Mouse (Mus musculus): ENCODE data around the gene Brd3.
"Not testable (repeated sequence)": the region's sequence is repeated elsewhere in the genome, so short reads cannot be mapped to it uniquely, and the experiment has no call there.

The Brd3 gene

DNA sequence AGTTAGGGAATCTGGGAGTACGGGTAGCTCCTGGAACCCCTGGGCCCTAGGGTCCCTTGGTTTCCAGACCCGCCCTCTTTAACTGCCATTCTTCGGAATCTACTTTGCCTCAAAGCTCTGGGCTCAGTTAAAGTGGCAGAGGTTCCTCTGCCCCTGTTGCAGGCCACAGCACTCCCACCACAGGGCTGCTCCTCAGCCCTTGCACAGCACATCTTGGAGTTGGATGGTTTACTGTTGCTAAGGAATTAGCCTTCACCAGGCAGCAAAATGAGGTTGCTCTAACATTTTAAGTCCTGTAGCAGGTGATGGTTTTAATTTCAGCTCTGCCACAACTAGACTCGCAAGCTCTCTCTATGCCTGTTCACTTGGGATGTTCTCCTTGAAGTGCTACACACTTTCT lies at the start of gene Brd3:
Brd3 (minus strand) TSS at position 101 of the 400 bp plus-strand sequence.
- in situ Hi-C loops (cut with MboI; ENCODE audit: unreplicated experiment in 2 of 2) = no loop called here

DNA sequence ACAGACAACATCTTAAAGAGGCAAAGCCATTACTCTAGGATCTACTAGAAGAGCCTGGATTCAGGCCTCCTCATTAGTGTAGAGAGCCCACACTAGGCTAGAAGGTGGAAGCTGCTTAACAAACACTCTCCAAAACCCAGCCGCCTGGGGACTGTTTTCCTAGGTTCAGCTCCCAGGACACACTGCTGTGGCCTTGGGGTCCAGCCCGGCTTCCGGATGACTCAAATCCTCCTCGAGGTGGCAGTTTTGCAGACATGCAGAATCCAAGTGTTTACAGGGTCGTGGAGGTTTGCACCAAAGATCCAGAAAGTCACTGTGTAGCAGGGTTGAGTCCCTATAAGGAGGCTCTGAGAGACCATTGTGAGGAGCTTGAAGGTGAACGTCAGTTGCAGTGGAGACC lies 49.5 kb upstream of the Brd3 start:
- in situ Hi-C loops (cut with MboI; ENCODE audit: unreplicated experiment in 2 of 2) = loop anchor here in 1 of 2 experiments (10.0 to 25.0 kb wide), 2 partner anchors 418 to 855 kb away; no protein-coding TSS in a partner anchor

GRCm38 (mm10) chr2:27554308-27554707 lies 46.8 kb upstream of the Brd3 start:
- in situ Hi-C loops (cut with MboI; ENCODE audit: unreplicated experiment in 2 of 2) = loop anchor here (5.0 to 25.0 kb wide), 4 partner anchors 213 to 868 kb away; no protein-coding TSS in a partner anchor

- in situ Hi-C loops (cut with MboI; ENCODE audit: unreplicated experiment in 2 of 2) = loop anchor here (5.0 to 25.0 kb wide), 4 partner anchors 215 to 870 kb away; no protein-coding TSS in a partner anchor
Observed at GRCm38 (mm10) chr2:27552620-27553287, 45.3 kb upstream of the Brd3 start.

GRCm38 (mm10) chr2:27548664-27549369 lies 41.4 kb upstream of the Brd3 start:
- in situ Hi-C loops (cut with MboI; ENCODE audit: unreplicated experiment in 2 of 2) = no loop called here

DNA sequence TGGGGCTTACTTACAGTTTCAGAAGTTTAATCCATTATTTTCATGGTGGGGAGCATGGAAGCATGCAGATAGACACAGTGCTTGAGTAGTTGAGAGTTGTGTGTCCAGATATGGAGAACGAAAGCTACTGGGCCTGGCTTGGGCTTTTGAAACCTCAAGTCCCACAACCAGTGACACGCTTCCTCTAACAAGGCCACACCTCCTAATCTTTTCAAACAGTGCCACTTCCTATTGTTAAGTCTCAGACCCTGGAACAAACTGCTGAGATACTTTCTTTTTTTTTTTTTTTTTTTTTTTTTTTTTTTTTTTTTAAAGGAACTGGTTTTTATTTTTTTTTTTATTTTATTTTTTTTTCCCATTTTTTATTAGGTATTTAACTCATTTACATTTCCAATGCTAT lies 40.5 kb upstream of the Brd3 start:
- in situ Hi-C loops (cut with MboI; ENCODE audit: unreplicated experiment in 2 of 2) = no loop called here

GRCm38 (mm10) chr2:27547326-27547725 lies 39.9 kb upstream of the Brd3 start:
- in situ Hi-C loops (cut with MboI; ENCODE audit: unreplicated experiment in 2 of 2) = no loop called here

DNA sequence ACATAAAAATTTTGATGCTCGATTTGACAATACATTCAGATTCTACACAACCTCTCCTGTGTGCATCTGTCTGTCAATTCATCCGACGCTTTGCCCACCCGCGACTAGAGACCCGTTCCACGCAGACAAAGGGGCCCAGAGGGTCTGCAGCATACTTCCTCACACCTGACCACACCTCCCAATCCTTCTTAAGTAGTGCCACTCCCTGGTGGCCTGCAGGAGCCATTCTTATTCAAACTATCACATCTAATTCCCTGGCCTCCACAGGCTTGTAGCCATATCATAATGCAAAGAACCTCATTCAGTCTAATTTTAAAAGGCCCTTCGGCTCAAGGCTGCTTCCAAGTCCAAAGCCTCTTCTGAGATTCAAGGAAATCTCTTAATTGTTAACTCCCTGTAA lies 38.6 kb upstream of the Brd3 start:
- in situ Hi-C loops (cut with MboI; ENCODE audit: unreplicated experiment in 2 of 2) = not testable (repeated sequence)

DNA sequence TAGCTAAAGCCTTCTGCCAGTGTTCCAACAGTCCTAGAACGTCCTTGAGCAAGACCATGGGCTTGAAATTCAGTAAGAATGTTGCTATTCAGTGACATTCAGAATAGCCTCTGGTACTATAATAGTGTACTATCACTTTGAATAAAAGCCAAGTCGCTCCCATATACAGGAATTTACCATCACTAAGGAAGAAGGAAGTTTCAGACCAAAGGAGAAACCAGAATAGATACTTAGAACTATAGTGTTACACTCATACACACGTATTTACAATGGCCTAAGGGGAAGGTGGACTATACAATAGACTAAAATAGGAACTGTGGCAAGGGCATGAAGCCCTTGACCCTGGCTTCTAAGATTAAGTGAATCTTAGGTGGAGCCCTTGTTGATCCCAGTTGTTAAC lies 38.1 kb upstream of the Brd3 start:
- in situ Hi-C loops (cut with MboI; ENCODE audit: unreplicated experiment in 2 of 2) = not testable (repeated sequence)

DNA sequence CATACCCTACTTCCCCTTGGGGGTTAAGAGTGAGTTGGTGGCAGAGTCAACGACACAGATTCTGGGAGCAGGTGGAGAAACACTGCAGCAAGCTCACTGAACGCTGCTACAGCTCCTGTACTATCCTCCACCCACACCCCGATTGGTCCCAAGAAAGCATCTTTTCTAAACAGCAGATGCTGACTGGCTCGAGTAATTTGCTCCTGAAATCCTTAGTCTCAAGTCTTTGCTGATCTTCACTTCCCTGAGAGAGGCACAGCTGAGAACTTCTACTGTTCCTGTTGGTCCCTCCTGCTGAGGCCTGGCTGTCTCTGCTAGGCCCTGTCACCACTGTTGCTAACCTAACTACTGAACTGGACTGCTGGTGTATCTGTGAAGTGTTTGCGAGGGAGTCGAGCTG lies 37.2 kb upstream of the Brd3 start:
- in situ Hi-C loops (cut with MboI; ENCODE audit: unreplicated experiment in 2 of 2) = no loop called here

- in situ Hi-C loops (cut with MboI; ENCODE audit: unreplicated experiment in 2 of 2) = no loop called here
Observed at GRCm38 (mm10) chr2:27541225-27541624, 33.8 kb upstream of the Brd3 start.

- in situ Hi-C loops (cut with MboI; ENCODE audit: unreplicated experiment in 2 of 2) = no loop called here
Observed at GRCm38 (mm10) chr2:27540515-27540836, 33.0 kb upstream of the Brd3 start.

- in situ Hi-C loops (cut with MboI; ENCODE audit: unreplicated experiment in 2 of 2) = loop anchor here in 1 of 2 experiments (10.0 kb wide), 1 partner anchor 255 kb away; no protein-coding TSS in a partner anchor
Observed at GRCm38 (mm10) chr2:27539772-27540514, 32.5 kb upstream of the Brd3 start.

- in situ Hi-C loops (cut with MboI; ENCODE audit: unreplicated experiment in 2 of 2) = loop anchor here in 1 of 2 experiments (10.0 kb wide), 1 partner anchor 255 kb away; no protein-coding TSS in a partner anchor
Observed at GRCm38 (mm10) chr2:27539336-27539735, 31.9 kb upstream of the Brd3 start.

DNA sequence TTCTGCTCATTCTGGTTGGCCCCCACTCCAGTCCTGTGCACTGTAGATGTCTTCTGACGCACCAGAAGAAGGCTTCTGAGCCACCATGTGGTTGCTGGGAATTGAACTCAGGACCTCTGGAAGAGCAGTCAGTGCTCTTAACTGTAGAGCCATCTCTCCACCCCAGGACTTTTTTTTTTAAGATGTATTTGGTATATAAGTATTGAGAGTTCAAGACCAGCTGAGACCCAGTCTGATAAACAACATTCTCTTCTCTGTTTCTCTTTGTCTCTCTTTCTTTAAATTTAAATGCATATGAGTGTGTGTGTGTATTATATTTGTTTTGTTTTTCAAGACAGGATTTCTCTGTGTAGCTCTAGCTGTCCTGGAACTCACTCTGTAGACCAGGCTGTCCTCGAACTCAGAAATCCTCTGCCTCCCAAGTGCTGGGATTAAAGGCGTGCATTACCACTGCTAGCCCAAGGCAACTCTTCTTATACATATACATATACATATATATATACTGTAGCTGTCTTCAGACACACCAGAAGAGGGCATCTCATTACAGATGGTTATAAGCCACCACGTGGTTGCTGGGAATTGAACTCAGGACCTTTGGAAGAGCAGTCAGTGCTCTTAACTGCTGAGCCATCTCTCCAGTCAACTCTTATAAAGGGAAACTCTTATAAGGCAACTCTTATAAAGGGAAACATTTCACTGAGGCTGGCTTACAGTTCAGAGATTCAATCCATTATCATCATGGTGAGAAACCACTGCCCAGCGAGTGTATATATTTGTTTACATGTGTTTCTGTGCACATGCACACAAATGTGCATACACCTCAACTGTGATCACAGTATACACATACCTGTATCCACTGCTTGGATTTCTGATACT lies 31.2 kb upstream of the Brd3 start:
- in situ Hi-C loops (cut with MboI; ENCODE audit: unreplicated experiment in 2 of 2) = loop anchor here in 1 of 2 experiments (10.0 kb wide), 1 partner anchor 254 kb away; no protein-coding TSS in a partner anchor

GRCm38 (mm10) chr2:27518283-27518682 lies 10.8 kb upstream of the Brd3 start:
- in situ Hi-C loops (cut with MboI; ENCODE audit: unreplicated experiment in 2 of 2) = loop anchor here in 1 of 2 experiments (5.0 kb wide), 1 partner anchor 41 kb away; no protein-coding TSS in a partner anchor

GRCm38 (mm10) chr2:27516289-27516688 lies 8.8 kb upstream of the Brd3 start:
- in situ Hi-C loops (cut with MboI; ENCODE audit: unreplicated experiment in 2 of 2) = loop anchor here in 1 of 2 experiments (5.0 kb wide), 1 partner anchor 39 kb away; no protein-coding TSS in a partner anchor

DNA sequence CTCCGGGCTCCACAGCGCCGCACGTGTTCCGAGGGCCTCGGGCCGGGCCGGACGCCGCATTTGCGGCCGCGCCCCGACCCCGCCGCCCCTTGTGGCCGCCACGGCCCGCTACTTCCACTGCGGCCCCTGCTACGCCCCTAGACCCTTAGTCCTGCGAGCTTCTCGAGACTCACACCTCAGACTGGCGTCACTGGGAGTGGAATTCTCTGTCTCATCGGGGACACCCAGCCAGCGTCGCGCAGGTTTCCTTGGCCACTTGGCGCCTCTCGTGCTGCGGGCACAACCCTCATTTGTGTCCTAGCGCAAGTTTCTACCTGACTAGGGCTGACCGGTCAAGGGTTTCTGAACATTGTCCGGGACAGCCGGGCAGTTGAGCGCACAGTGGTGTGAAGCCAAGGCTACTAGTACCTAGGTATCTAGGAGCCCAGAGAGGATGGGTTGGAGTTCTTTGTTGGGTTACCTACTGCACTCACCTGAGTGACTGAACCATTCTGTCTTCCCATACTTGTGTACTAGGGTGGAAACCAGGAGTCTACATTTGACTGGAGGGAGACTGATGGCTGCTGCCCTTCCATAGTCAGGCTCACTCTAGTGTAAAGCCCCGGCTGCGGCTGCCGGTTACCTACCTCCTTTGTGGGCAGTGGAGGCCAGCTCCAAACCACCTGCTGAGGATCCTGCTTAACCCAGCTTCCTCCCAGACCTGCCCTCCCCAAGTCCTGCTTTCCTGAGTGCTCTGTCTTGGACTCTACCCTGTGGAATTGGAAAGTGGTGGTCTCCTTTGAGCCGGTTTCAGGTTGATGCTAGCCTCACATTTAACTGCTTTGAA lies 8.1 kb upstream of the Brd3 start:
- in situ Hi-C loops (cut with MboI; ENCODE audit: unreplicated experiment in 2 of 2) = loop anchor here in 1 of 2 experiments (5.0 kb wide), 1 partner anchor 38 kb away; no protein-coding TSS in a partner anchor

All from v-Abl transformed pro-B cells (cell line).